Mouse (Mus musculus): Measurements from ENCODE around the gene Tead1.
A peak's percentile ranks its signal among the peaks of the same experiment; 100 is the strongest.

Tead1 gene

DNA sequence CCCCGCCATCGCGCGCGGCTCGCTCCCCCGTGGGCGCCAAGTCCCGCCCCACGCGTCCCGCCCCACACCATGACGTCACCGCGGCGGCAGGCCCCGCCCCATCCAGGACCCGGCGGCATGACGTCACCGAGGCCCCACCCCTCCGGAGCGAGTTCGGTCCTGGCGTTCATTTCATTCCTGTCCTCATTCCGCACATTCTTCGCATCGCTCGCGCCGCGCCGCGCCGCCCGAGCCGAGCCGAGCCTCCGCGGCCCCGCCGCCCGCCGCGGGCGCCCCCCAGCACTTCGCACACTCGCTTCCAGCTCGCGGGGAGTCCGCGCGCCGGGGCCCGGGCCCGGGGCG lies at the start of gene Tead1:
Gene Tead1, plus strand, starts transcription at position 148 of the 342 bp plus-strand sequence.
- DNase-seq (ENCODE audit: low spot score in 2 of 2): peak; percentile 82 to 87

GRCm38 (mm10) chr7:112634505-112635213 lies 44.5 kb upstream of the Tead1 start:
- DNase-seq (ENCODE audit: low spot score in 2 of 2): no peak

GRCm38 (mm10) chr7:112635936-112636335 lies 43.2 kb upstream of the Tead1 start:
- DNase-seq (ENCODE audit: low spot score in 2 of 2): no peak

GRCm38 (mm10) chr7:112643866-112644543 lies 35.1 kb upstream of the Tead1 start:
- DNase-seq (ENCODE audit: low spot score in 2 of 2): no peak

- no peak for DNase-seq (ENCODE audit: low spot score in 2 of 2)
Measured at GRCm38 (mm10) chr7:112644701-112645100, 34.4 kb upstream of the Tead1 start.

DNA sequence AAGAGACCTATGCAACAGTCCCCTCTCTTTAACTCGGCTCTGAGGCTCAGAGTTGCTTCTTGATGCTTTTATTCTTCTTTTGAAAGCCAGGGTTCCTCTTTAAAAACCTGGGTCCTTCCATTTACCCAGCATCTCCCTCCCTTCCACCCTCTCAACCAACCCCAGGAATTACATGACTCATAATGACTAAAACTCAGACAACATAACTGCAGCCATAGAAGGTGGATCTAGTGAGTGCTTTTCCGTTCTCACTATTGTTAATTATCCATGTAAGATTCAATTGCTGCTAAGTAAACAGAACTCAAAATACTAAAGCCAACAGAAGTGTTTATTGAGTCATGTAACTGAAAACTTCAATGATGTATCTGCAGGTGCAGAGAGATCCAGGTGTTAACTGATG lies 33.4 kb upstream of the Tead1 start:
- DNase-seq (ENCODE audit: low spot score in 2 of 2): no peak

DNA sequence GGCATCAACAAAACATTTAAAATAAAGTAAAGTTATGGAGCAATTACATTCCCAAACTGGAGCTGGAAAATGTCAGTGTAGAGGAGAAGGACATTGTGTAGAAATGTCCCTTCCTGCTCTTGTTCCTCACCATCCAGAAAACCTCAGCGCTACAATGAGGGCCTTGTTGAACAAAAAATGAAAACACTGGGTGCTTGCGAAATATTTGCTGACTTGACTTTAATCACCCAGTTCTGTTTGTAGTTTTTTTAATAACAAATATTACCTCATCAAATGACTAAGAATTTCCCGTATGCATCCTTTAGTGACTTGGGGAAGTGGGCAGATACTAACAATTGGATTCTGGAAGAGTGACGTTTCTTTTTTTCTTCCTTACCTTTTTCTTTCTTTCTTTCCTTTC lies 31.7 kb upstream of the Tead1 start:
- no peak for DNase-seq (ENCODE audit: low spot score in 2 of 2)

- DNase-seq (ENCODE audit: low spot score in 2 of 2): no peak
Measured at GRCm38 (mm10) chr7:112656141-112656662, 22.9 kb upstream of the Tead1 start.

DNA sequence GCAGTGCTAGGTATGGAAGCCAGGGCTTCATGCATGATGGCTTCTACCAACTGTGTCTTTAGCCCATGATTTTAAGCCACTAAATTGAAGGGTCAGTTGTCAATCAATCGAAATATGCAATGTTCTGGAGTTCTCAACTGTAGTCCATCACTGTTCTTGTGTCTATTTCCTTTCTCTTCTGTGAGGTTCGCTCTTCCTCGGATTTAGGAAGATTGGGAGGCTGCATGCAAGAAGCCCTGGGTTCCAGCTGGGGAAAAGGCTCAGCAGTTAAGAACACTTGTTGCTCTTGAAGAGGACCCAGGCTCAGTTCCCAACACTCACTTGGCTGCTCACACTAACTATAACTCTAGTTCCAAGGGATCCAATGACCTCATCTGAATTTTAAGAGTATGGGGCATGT lies 20.2 kb upstream of the Tead1 start:
- no peak for DNase-seq (ENCODE audit: low spot score in 2 of 2)

DNA sequence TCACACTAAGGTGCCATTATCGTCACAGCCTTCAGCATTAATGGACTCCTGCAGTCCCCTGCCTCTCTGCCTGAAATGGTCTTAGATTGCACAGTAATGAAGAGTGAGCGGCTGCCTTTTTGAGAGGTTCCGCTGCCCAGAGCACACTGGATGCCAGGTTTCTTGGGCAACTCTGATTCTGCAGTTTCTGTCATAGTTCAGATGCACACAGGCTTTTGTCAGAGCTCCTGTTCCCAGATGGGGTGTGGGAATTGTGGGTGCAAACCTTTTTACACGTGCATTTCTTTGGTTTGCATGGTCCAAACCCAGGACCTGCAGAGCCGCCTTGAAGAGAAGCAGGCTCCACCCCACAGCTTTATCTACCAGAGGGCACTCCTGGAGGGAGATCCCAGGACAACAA lies 19.3 kb upstream of the Tead1 start:
- DNase-seq (ENCODE audit: low spot score in 2 of 2): no peak

DNA sequence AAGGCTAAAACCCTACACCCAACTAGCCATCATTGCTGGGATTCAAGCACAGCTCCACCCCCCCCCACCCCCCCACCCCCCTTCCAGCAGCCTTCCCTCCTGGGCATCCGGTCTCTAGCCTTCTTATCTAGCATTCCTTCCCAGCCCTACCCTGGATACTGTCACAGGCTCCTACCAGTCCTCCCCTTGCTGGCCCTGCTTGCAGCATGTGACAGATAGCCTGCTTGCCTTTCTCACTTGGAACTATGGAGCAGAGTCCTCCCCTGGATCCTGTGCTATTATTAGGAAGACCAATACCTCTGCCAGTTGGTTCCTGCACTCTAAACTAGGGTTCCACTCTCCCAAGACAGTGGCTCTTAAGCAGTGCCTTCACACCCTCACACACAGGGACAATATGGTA lies 18.8 kb upstream of the Tead1 start:
- DNase-seq (ENCODE audit: low spot score in 2 of 2): no peak

- no peak for DNase-seq (ENCODE audit: low spot score in 2 of 2)
Measured at GRCm38 (mm10) chr7:112662398-112663313, 16.5 kb upstream of the Tead1 start.

- peak; percentile 67 to 74 for DNase-seq (ENCODE audit: low spot score in 2 of 2)
Measured at GRCm38 (mm10) chr7:112663314-112663966, 15.7 kb upstream of the Tead1 start.

DNA sequence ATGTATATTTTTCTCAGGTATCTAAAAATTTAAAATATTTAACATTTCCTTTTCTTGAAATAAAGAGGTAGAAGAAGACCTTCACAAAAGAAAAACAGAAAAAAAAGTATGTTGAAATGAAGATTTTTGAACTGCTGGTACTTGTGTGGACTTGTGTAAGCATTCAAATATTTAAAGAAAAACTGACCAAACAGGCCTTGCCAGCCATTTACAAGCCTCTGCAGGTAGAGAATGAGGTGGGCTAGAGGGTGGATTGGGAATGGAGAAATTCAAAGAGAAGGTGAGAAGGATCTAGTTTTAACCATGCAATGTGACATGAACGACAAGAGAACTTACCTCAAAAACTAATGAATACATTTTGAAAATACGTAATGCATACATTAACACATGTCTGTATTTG lies 9.1 kb upstream of the Tead1 start:
- no peak for DNase-seq (ENCODE audit: low spot score in 2 of 2)

DNA sequence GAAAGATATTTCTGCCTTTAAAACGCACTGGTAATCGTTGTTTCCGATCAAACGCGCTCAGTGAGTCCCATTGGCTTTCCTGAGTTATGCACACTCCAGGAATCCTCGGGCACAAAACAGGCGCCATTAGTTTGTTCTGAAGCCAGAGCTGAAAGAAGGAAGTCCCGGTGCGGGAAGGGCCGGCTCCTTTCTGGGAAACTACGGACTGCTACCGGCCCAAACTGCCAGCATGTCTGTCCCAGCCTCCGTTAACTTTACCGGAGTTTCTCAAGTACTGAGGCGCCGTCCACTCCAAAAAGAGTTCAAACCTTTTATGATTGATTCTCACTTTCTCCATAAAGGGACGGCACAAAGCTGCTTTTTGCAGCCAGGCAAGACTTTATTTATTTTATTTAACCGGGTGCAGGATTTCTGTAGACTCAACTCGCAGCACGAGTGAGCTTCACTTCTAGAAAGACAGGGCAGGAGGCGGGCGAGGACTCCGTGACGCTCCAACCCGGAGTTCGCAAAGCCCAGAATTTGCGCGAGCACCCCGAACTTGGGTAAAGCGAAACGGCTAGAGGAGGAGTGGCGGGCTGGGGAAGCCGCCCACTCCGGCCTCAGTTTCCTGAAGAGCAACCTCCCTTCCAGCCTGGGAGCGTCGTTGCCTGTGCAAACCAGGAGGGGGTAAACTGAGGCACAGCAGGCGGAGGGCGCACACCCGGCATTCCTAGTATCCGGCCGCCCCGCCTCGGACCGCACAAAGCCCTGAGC lies 524 bp upstream of the Tead1 start:
- no peak for DNase-seq (ENCODE audit: low spot score in 2 of 2)

DNA sequence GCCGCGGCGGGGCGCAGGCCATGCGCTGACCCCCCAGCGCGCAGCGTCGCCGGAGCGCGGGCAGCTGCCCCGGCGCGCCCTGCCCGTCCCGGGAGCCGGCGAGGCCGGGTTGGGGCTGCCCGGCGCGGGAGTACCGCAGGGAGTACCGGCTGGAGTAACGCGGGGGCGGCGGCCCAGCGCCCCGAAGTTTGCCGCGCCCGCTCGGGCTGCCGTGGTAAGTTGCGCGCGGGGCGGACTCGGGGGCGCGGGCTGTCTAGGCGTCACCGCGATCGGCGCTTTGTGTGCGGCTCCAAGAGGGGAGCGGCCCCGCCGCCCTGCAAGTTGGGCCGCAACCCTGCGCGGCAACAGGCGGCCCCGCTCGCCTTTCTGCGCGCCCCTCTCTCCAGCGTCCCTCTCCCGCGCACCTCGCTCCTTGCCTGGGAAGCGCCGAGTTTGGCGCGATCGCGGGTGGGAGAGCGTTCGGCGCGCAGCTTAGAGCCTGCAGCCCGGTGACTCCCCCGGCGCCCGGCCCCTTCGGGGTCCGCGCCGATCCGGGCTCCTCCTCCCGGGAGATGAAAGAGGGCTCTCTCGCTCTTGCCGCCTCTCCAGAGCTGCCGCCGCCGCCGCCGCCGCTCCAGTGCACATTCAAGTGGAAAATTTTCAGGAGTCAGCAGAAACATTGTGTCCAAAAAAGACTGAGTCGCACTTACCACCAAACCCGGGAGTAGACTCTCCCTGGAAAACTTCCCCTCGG lies 561 bp downstream of the Tead1 start:
- DNase-seq (ENCODE audit: low spot score in 2 of 2): peak; percentile 32 to 36

DNA sequence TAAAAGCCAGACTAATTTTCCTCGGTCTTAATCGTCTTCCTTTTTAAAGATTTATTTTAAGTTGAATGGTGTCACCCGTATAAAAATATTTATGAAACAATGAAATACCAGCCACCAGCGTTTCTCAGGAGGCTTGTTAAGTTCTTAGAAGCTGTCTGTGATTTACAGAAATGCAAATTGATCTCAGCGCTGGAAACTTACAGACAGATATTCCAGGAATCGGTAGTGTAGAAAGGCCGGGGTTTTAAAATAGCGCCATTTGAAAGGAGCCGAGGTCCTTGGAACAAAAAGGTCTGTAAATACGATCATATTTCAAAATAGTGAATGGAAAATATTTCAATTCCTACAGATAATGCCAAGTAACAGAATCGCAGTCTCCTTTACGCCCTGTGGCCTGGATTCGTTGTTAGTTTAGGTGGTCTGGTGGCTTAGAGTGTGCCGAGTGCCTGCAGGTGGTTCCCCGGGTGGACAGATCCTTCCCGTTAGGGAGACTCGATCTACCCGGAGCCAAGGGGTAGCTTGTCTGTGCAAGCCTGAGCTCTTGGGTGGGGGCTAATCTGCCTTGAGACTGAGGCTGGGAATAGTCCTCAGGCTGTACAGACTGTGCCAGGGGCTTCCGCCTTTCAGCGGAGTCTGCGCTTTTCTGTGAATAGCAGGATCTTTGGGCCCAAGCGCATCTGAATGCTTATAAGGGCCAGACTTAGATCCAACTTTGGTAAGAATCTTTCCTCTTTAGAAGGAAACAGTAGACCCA lies 1.6 kb downstream of the Tead1 start:
- DNase-seq (ENCODE audit: low spot score in 2 of 2): peak in 1 of 2 experiments; percentile 9

- DNase-seq (ENCODE audit: low spot score in 2 of 2): peak in 1 of 2 experiments; percentile 18
Measured at GRCm38 (mm10) chr7:112684626-112685561, 5.8 kb downstream of the Tead1 start.

Measured in right cerebral cortex, postnatal 36 days (tissue).